Mouse (Mus musculus) CH12.LX (cell line): ENCODE results near the gene H2-T24. TPM values are rescaled to one million over a fixed set of nuclear protein-coding genes. Genes with fewer than 3 reads are reported as not detected.

Experiments
- DNase-seq: peaks from one replicate; pipeline ENCODE4 v3.0.0-alpha.2; 2013; ENCODE audit errors: extremely low read depth
- H3K27ac ChIP-seq: 2 replicates; pipeline ENCODE4 v1.5.1; 2012; ENCODE audit warnings: low read depth, mild to moderate bottlenecking, control low read depth, moderate library complexity; ENCODE audit not compliant: insufficient read depth
- H3K27me3 ChIP-seq: replicated peaks from 2 replicates; pipeline ENCODE3; 2012; ENCODE audit warnings: inconsistent platforms
- H3K36me3 ChIP-seq, 2 experiments: replicated peaks in 1 of 2; 2 replicates each; pipeline versions ENCODE3 to v1.6.1; 2012; ENCODE audit warnings: inconsistent platforms in 1 of 2, low read length in 1 of 2, mild to moderate bottlenecking in 1 of 2, mixed read lengths in 1 of 2, moderate library complexity in 1 of 2; ENCODE audit not compliant: control insufficient read depth in 1 of 2, insufficient read depth in 1 of 2
- H3K4me1 ChIP-seq, 2 experiments: 2 replicates each; pipeline ENCODE4 v1.6.1; 2012; ENCODE audit warnings: inconsistent platforms in 1 of 2, moderate library complexity in 1 of 2; ENCODE audit not compliant: insufficient read depth in 2 of 2, control insufficient read depth in 1 of 2
- H3K4me2 ChIP-seq: 2 replicates; pipeline ENCODE4 v1.6.1; 2012; ENCODE audit warnings: low read depth, mild to moderate bottlenecking, control low read depth; ENCODE audit not compliant: poor library complexity, insufficient read depth, severe bottlenecking
- H3K4me3 ChIP-seq, 3 experiments: fragments of 150-350 bp in 1 of 3; sonication (generic) in 1 of 3; replicated peaks in 1 of 3; 2 replicates each; pipeline versions ENCODE3 to v1.5.1; 2011 to 2012; ENCODE audit warnings: low read depth in 2 of 3, low read length in 2 of 3, mild to moderate bottlenecking in 2 of 3, moderate library complexity in 2 of 3, control low read depth in 1 of 3, improper control_type of control experiment in 1 of 3, inconsistent platforms in 1 of 3, mixed read lengths in 1 of 3; ENCODE audit not compliant: poor library complexity in 1 of 3
- H3K79me2 ChIP-seq: replicated peaks from 2 replicates; pipeline ENCODE4 v1.6.1; 2012; ENCODE audit warnings: mild to moderate bottlenecking, moderate library complexity; ENCODE audit not compliant: control insufficient read depth, poor library complexity, insufficient read depth, severe bottlenecking; ENCODE audit errors: extremely low read depth
- H3K9ac ChIP-seq: 2 replicates; pipeline ENCODE4 v1.6.1; 2012; ENCODE audit warnings: low read depth, mild to moderate bottlenecking, control low read depth, moderate library complexity; ENCODE audit not compliant: insufficient read depth
- H3K9me3 ChIP-seq: replicated peaks from 2 replicates; pipeline ENCODE3; 2012; ENCODE audit warnings: low read length, inconsistent platforms, mixed read lengths
- BHLHE40 ChIP-seq: IDR thresholded peaks from 2 replicates; pipeline ENCODE4 v1.6.1; 2011; ENCODE audit warnings: mild to moderate bottlenecking, low read depth, low read length, improper control_type of control experiment
- CHD1 ChIP-seq: IDR thresholded peaks from 2 replicates; pipeline ENCODE4 v1.6.1; 2012; ENCODE audit warnings: low read depth, low read length, improper control_type of control experiment, inconsistent platforms
- E2F4 ChIP-seq: IDR thresholded peaks from 2 replicates; pipeline ENCODE4 v1.6.1; 2011; ENCODE audit warnings: low read depth, low read length, improper control_type of control experiment; ENCODE audit not compliant: insufficient replicate concordance
- ETS1 ChIP-seq: conservative IDR thresholded peaks from 2 replicates; pipeline ENCODE4 v1.6.1; 2012; ENCODE audit warnings: low read depth, mild to moderate bottlenecking, inconsistent platforms, low read length, improper control_type of control experiment, moderate library complexity
- GABPA ChIP-seq: IDR thresholded peaks from 2 replicates; pipeline ENCODE4 v1.6.1; 2012; ENCODE audit warnings: low read depth, low read length, improper control_type of control experiment, inconsistent platforms; ENCODE audit not compliant: insufficient replicate concordance
- IRF4 ChIP-seq: IDR thresholded peaks from 2 replicates; pipeline ENCODE4 v1.6.1; 2014; ENCODE audit warnings: low read depth, mild to moderate bottlenecking, inconsistent platforms, low read length, improper control_type of control experiment
- JUN ChIP-seq: IDR thresholded peaks from 2 replicates; pipeline ENCODE4 v1.6.1; 2011; ENCODE audit warnings: low read depth, mild to moderate bottlenecking, low read length, improper control_type of control experiment, moderate library complexity; ENCODE audit not compliant: insufficient read depth
- JUND ChIP-seq: conservative IDR thresholded peaks from 2 replicates; pipeline ENCODE4 v1.6.1; 2011; ENCODE audit warnings: low read depth, low read length, improper control_type of control experiment
- MAX ChIP-seq: IDR thresholded peaks from 2 replicates; pipeline ENCODE4 v1.6.1; 2011; ENCODE audit warnings: low read length, improper control_type of control experiment
- MEF2A ChIP-seq: IDR thresholded peaks from 2 replicates; pipeline ENCODE4 v1.6.1; 2014; ENCODE audit warnings: low read depth, mild to moderate bottlenecking, inconsistent platforms, low read length, improper control_type of control experiment, borderline replicate concordance
- NELFE ChIP-seq: IDR thresholded peaks from 2 replicates; pipeline ENCODE4 v1.6.1; 2011; ENCODE audit warnings: low read depth, low read length, improper control_type of control experiment
- PAX5 ChIP-seq: IDR thresholded peaks from 2 replicates; pipeline ENCODE4 v1.6.1; 2012; ENCODE audit warnings: low read length, inconsistent platforms, mixed read lengths
- POLR2A ChIP-seq: IDR thresholded peaks from 2 replicates; pipeline ENCODE4 v1.6.1; 2011; ENCODE audit warnings: low read depth, mild to moderate bottlenecking, improper control_type of control experiment, low read length
- POLR2AphosphoS2 ChIP-seq: IDR thresholded peaks from 2 replicates; pipeline ENCODE4 v1.6.1; 2011; ENCODE audit warnings: low read depth, low read length, improper control_type of control experiment
- RCOR1 ChIP-seq: conservative IDR thresholded peaks from 2 replicates; pipeline ENCODE4 v1.6.1; 2012; ENCODE audit warnings: low read depth, mild to moderate bottlenecking, inconsistent platforms, low read length, improper control_type of control experiment
- SMC3 ChIP-seq: IDR thresholded peaks from 2 replicates; pipeline ENCODE4 v1.6.1; 2011; ENCODE audit warnings: low read depth, low read length, improper control_type of control experiment
- TBP ChIP-seq: conservative IDR thresholded peaks from 2 replicates; pipeline ENCODE4 v1.6.1; 2011; ENCODE audit warnings: low read depth, low read length, improper control_type of control experiment
- TCF12 ChIP-seq: IDR thresholded peaks from 2 replicates; pipeline ENCODE4 v1.6.1; 2014; ENCODE audit warnings: low read depth, mild to moderate bottlenecking, inconsistent platforms, low read length, improper control_type of control experiment
- USF1 ChIP-seq: IDR thresholded peaks from 2 replicates; pipeline ENCODE4 v1.6.1; 2014; ENCODE audit warnings: low read depth, mild to moderate bottlenecking, inconsistent platforms, low read length, improper control_type of control experiment
- USF2 ChIP-seq: conservative IDR thresholded peaks from 2 replicates; pipeline ENCODE4 v1.6.1; 2011; ENCODE audit warnings: low read depth, low read length, improper control_type of control experiment
- ZKSCAN1 ChIP-seq: IDR thresholded peaks from 2 replicates; pipeline ENCODE4 v1.6.1; 2012; ENCODE audit warnings: low read depth, inconsistent platforms, low read length, improper control_type of control experiment, borderline replicate concordance
- ZMIZ1 ChIP-seq: IDR thresholded peaks from 2 replicates; pipeline ENCODE4 v1.6.1; 2012; ENCODE audit warnings: low read depth, mild to moderate bottlenecking, inconsistent platforms, low read length, improper control_type of control experiment
- dilution Hi-C: fragments of 300-500 bp; cut with MboI; formaldehyde crosslinking; loops from 2 replicates; pipeline ENCODE4 v1.14.3; 2020; ENCODE audit warnings: low sequenced_read_pairs; ENCODE audit not compliant: extremely low pct_unique_long_range_greater_than_20kb, extremely low pct_ligation_motif_present
- in situ Hi-C: fragments of 300-500 bp; cut with MboI; formaldehyde crosslinking; loops from 3 replicates; pipeline ENCODE4 v1.14.3; 2019; ENCODE audit warnings: low sequenced_read_pairs, low pct_ligation_motif_present, low pct_unique_long_range_greater_than_20kb, mixed read lengths
- polyA plus RNA-seq: library from polyadenylated mRNA; unstranded; fragments of >175 nt; gene quantifications from 2 replicates; pipeline ENCODE4 v1.2.1, GENCODE M21; 2012; ENCODE audit warnings: low read depth; ENCODE audit not compliant: insufficient read length
- total RNA-seq, 2 experiments: library from RNA; depleted of rRNA; stranded (reverse); fragments of 300-350 nt in 1 of 2; fragments of >200 nt in 1 of 2; gene quantifications; 2 replicates each; pipeline ENCODE4 v1.2.3; 2012 to 2014

Gene H2-T24
- total and polyA plus RNA-seq, 3 experiments, result 7.6 to 9.8 (median 9.3) TPM

GRCm38 (mm10) chr17:35991781-35992180 lies 28.6 kb downstream of the H2-T24 start:
- peaks cover 23 to 37% of the 10 kb centered on the region in 2 experiments for H3K36me3 ChIP-seq
- H3K9me3 ChIP-seq, result no peaks in the 10 kb centered on the region
- TF ChIP-seq PAX5 (no peak), TBP (no peak), ETS1 (no peak), MAX (no peak), JUN (no peak), USF2 (no peak), MEF2A (no peak), GABPA (no peak), SMC3 (no peak), RCOR1 (no peak), JUND (no peak), IRF4 (no peak)
- no peak for DNase-seq
- peaks cover 21% of the 10 kb centered on the region for H3K79me2 ChIP-seq
- H3K27ac ChIP-seq, result no peak overlapping the region
- in situ Hi-C loops (no loop called here), dilution Hi-C loops (no loop called here)
- H3K4me3 ChIP-seq, result no peak overlapping the region
- peaks cover 4 to 10% of the 10 kb centered on the region in 2 experiments; a peak in 2 of 4 replicates for H3K4me1 ChIP-seq
- no peak overlapping the region for H3K9ac ChIP-seq
- H3K4me2 ChIP-seq, result no peak overlapping the region
- no peaks in the 10 kb centered on the region for H3K27me3 ChIP-seq

GRCm38 (mm10) chr17:35981776-35982175 lies 38.6 kb downstream of the H2-T24 start:
- Histone ChIP-seq H3K36me3 (peaks cover 33 to 56% of the 10 kb centered on the region in 2 experiments), H3K4me1 (peaks cover 3 to 20% of the 10 kb centered on the region in 2 experiments; a peak in 3 of 4 replicates), H3K9ac (no peak overlapping the region), H3K27ac (no peak overlapping the region), H3K4me2 (no peak overlapping the region), H3K4me3 (no peak overlapping the region), H3K9me3 (no peaks in the 10 kb centered on the region), H3K27me3 (no peaks in the 10 kb centered on the region), H3K79me2 (peaks cover 25% of the 10 kb centered on the region)
- in situ Hi-C loops, result no loop called here
- dilution Hi-C loops, result no loop called here
- DNase-seq, result no peak
- no peak for TF ChIP-seq POLR2AphosphoS2
- TF ChIP-seq MAX, result no peak
- TF ChIP-seq ZMIZ1, result no peak
- no peak for TF ChIP-seq ZKSCAN1
- TF ChIP-seq BHLHE40, result no peak
- TF ChIP-seq ETS1, result no peak
- TF ChIP-seq TCF12, result no peak
- TF ChIP-seq USF1, result no peak
- TF ChIP-seq NELFE, result no peak
- TF ChIP-seq MEF2A, result no peak
- TF ChIP-seq SMC3, result no peak
- no peak for TF ChIP-seq POLR2A
- no peak for TF ChIP-seq CHD1
- TF ChIP-seq TBP, result no peak
- no peak for TF ChIP-seq E2F4
